Mouse (Mus musculus): ENCODE data around the gene Pbx1.

DNA sequence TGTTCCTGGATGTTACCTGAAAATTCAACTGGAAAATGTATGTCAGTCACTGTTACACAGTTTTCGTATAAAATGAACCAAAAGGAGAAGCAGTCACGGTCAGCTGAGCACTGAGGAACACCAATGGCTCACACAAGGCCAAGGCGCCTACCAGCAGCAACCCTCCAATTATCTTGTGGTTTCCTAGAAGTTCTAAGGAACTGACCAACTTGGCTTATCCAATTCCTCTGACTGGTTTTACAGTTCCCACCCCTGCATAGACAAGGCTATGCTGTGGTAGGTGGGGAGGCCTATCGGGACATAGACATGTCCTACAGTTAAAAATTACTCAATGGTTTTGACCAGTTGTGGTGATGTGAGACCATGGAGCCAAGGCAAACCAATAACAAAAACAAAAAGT is 160.9 kb downstream of the Pbx1 start:
- TF ChIP-seq CTCF (conservative IDR thresholded peaks at IDR 0.05; ENCODE audit: insufficient read depth, insufficient read length, low read depth, low read length) (no peak), POLR2A (IDR thresholded peaks at IDR 0.05; ENCODE audit: low read depth, low read length) (no peak)
